Mouse (Mus musculus) heart, postnatal 10 days (tissue): ENCODE data around the gene Klk12. TPM values are rescaled to one million over a fixed set of nuclear protein-coding genes. Genes with fewer than 3 reads are reported as not detected.

Source experiments
- DNase-seq, 2 experiments: peaks; one replicate each; pipeline ENCODE4 v3.0.0; 2021
- intact Hi-C: fragments of 180-260 bp; cut with DNase I; formaldehyde crosslinking; loops from one replicate; pipeline ENCODE4 v1.15.1; 2025
- total RNA-seq, 2 experiments: library from RNA; stranded (reverse); gene quantifications; 2 replicates each; pipeline ENCODE4 v1.2.3; 2021

Klk12 gene
- total RNA-seq, 2 experiments from 2014 or later, result not detected

- intact Hi-C loops, result loop anchor here (2.0 kb wide), 1 partner anchor 106 kb away; no protein-coding TSS in a partner anchor
- DNase-seq, result no peak
These were observed 20.6 kb downstream of the Klk12 start for GRCm38 (mm10) chr7:43789295-43789694.

GRCm38 (mm10) chr7:43791591-43791990 is 22.9 kb downstream of the Klk12 start, which contains the start of gene Klk9:
TSS of gene Klk9 (plus strand) at chr7:43791891.
- intact Hi-C loops, result no loop called here

DNA sequence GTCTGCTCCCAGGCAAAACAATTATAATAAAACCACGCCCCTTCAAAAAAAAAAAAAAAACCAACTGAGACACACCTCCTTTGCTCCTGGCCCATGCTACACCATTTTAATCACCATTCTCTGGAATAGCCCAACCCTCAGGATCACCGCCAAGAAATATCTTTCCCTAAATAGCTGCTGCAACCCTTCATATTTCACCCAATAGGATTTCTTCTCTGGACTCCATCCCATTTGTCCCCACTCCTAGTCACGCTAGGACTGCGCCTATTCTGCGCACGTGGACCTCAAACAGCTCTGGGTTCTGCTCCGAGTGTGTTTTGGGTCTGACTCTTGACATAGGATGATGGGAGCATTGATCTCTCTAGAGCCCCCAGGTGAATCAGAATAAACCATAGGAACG is 27.7 kb downstream of the Klk12 start:
- peak; percentile 19 to 32 for DNase-seq

More at GRCm38 (mm10) chr7:43791591-43791990, 22.9 kb downstream of the Klk12 start, which contains the start of gene Klk9:
- DNase-seq, result no peak

GRCm38 (mm10) chr7:43797333-43797769 is 28.7 kb downstream of the Klk12 start, which contains the start of gene Klk8:
TSS of gene Klk8 (plus strand) at chr7:43797577.
- intact Hi-C loops, result no loop called here
- peak in 1 of 2 experiments; percentile 16 for DNase-seq

More for the DNA sequence above, 27.7 kb downstream of the Klk12 start:
- intact Hi-C loops, result no loop called here

GRCm38 (mm10) chr7:43797844-43798462 is 29.3 kb downstream of the Klk12 start:
- intact Hi-C loops, result no loop called here
- DNase-seq, result peak; percentile 15 to 16

- intact Hi-C loops, result no loop called here
These were observed 31.2 kb downstream of the Klk12 start for GRCm38 (mm10) chr7:43799876-43800275.

DNA sequence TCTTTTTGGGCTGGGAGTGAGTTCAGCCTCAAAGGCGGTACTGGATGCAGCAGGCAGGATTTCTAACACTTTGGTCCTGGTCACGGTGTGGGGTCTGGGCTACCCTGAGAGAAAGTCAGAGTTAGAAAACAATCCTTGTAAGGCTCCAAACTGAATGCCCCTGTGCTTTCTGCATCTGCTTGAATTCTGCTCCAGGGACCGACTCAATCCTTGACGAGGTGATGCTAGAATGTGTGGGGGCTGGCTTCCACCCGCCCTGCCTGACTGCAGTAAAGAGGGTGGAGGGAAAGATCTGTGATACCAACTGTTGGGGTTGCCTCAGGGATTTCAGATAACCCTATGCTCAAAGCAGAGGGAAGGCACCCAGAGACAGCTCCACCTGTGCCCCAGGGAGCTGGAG is 42.3 kb downstream of the Klk12 start, which contains the start of gene Klk7:
Gene Klk7 (plus strand): TSS at position 301 of the 400 bp plus-strand sequence.
- intact Hi-C loops, result no loop called here
- no peak for DNase-seq

More at GRCm38 (mm10) chr7:43799876-43800275, 31.2 kb downstream of the Klk12 start:
- no peak for DNase-seq

DNA sequence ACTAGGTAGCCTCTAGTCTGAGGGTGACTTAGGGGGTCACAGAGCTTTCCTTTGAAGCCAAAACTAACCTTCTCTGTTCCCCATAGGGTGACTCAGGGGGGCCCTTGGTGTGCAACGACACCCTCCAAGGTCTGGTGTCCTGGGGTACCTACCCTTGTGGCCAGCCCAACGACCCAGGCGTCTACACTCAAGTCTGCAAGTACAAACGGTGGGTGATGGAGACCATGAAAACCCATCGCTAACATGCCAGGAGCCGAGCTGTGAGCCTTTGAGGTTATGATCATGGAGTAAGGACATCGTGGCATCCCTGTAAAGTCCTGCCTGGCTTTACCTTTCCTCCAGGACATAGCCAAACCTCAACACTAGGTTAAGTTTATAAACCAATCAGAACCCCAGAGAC is 46.5 kb downstream of the Klk12 start:
- intact Hi-C loops, result no loop called here
- no peak for DNase-seq

- DNase-seq, result no peak
These were observed 48.0 kb downstream of the Klk12 start for GRCm38 (mm10) chr7:43816746-43817145.

GRCm38 (mm10) chr7:43821581-43821980 is 52.9 kb downstream of the Klk12 start:
- DNase-seq, result no peak
- intact Hi-C loops, result no loop called here

More at GRCm38 (mm10) chr7:43816746-43817145, 48.0 kb downstream of the Klk12 start:
- intact Hi-C loops, result no loop called here

Other genes with a start within 250 kb of the Klk12 start
- 1 to 10 TPM; 2.2 to 2.3 TPM for gene Cd33, start 224.5 kb upstream of the Klk12 start, total RNA-seq
- 1 to 10 TPM in 1 of 2 experiments, under 1 TPM in 1; 0.81 to 1.5 TPM for gene Zfp658, start 206.6 kb upstream of the Klk12 start, total RNA-seq
- 1 to 10 TPM; 9.2 to 9.5 TPM for gene Zfp719, start 189.3 kb upstream of the Klk12 start, total RNA-seq
- gene Zfp819, start 161.7 kb upstream of the Klk12 start, total RNA-seq, result not detected
- gene Ceacam18, start 134.2 kb upstream of the Klk12 start, total RNA-seq, result not detected
- gene Siglece, start 108.7 kb upstream of the Klk12 start, total RNA-seq, result under 1 TPM; 0.81 to 0.94 TPM
- gene Ctu1, start 96.9 kb upstream of the Klk12 start, total RNA-seq, result 1 to 10 TPM; 4.8 to 5.4 TPM
- gene Klk14, start 78.5 kb upstream of the Klk12 start, total RNA-seq, result not detected
- gene Klk13, start 56.3 kb upstream of the Klk12 start, total RNA-seq, result not detected
- not detected for gene Klk11, start 5.7 kb downstream of the Klk12 start, total RNA-seq
- not detected for gene Klk10, start 12.1 kb downstream of the Klk12 start, total RNA-seq
- gene Klk9, start 23.0 kb downstream of the Klk12 start, total RNA-seq, result not detected
- 10 to 100 TPM; 13.0 to 19.9 TPM for gene Klk8, start 28.7 kb downstream of the Klk12 start, total RNA-seq
- gene Klk7, start 42.4 kb downstream of the Klk12 start, total RNA-seq, result not detected
- gene Klk6, start 55.6 kb downstream of the Klk12 start, total RNA-seq, result not detected
- gene Klk5, start 73.1 kb downstream of the Klk12 start, total RNA-seq, result not detected
- gene Klk4, start 112.3 kb downstream of the Klk12 start, total RNA-seq, result not detected
- not detected for gene Klk15, start 164.8 kb downstream of the Klk12 start, total RNA-seq
- gene Klk1b8, start 181.8 kb downstream of the Klk12 start, total RNA-seq, result not detected
- not detected for gene Klk1b1, start 197.9 kb downstream of the Klk12 start, total RNA-seq
- gene Klk1b9, start 207.2 kb downstream of the Klk12 start, total RNA-seq, result not detected
- gene Klk1b11, start 227.0 kb downstream of the Klk12 start, total RNA-seq, result not detected
- gene Klk1b26, start 243.3 kb downstream of the Klk12 start, total RNA-seq, result not detected